Mouse (Mus musculus) cerebellum, adult 11-12 months (tissue): Measurements from ENCODE around the gene Ppme1.

Experiments used
- DNase-seq: peaks from one replicate; pipeline ENCODE4 v3.0.0; 2022

Gene Ppme1

DNA sequence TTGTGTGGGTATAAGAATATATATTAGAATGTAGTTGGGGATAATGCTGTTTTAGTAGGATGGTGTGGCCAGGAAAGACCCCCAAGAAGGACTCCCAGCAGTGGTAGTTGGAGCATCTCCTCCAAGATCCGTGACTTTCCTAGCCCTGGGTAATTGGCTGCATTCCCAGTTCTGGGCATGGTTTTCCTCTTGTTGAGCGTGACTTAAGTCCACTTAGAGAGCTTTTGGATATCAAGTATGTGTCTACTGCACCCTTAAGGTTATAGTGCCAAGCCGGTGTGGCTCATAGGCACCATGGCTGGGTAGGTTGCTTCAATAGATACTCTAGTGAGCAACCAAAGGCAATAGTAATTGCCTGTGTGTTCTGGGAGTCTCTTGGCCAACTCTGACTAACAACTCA, 48.4 kb downstream of the Ppme1 start:
- DNase-seq, result no peak

DNA sequence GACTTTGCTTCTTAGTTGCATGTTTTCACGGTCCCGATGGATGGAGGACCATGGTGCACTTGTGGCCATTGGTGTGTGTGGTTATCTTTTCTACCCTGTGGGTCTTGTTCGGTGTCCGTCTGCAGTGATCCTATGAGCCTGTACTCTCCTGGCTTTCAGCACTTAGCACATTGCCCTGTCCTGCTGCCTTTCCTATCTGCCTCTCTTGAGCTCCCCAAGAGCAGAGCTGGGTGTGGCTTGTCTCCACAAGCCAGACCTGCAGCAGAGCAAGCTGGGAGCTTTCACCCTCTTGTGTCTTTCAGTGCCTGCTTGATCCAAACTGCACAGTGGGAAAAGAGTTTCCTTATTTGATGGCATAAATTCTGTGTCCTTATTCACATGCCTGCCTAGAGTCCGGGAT, 54.6 kb downstream of the Ppme1 start:
- no peak for DNase-seq

DNA sequence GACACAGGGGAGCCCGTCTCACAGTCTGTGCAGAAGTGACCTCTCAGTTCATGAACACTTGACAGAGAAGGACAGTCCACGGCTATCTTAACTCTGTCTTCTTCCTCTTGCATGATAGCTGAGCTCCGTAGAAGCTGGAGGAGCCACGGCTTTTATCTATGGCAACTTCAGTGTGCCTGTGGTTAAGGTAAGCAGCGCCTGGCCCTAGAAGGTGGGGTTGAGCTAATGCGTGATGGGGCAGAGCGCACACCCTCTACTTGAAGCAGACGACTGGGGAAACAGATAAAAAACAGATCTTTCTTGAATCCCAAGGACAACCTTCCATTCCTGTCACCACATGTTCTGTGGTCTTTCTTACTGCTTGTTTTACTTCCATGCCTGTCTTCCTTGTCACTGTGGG, 55.2 kb downstream of the Ppme1 start:
- DNase-seq, result no peak

DNA sequence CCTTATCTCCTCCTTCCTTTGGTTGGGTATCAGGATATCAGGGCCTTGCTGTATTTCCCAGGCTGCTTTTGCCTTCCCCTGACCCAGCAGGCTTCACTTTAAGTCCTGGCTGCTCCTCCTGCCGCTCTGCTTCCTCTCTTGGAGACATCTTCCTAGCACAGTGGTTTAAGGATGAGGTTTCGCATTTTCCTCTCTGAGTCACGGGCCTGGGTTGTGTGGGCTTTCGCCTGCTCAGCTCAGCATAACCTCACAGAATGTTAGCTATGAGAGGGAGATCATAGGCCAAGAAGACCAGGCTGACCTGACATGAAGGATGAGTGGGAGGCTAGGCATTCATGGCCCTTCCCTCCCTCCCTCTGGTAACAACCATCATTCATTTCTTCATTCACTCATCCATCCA, 59.4 kb downstream of the Ppme1 start:
- no peak for DNase-seq

DNA sequence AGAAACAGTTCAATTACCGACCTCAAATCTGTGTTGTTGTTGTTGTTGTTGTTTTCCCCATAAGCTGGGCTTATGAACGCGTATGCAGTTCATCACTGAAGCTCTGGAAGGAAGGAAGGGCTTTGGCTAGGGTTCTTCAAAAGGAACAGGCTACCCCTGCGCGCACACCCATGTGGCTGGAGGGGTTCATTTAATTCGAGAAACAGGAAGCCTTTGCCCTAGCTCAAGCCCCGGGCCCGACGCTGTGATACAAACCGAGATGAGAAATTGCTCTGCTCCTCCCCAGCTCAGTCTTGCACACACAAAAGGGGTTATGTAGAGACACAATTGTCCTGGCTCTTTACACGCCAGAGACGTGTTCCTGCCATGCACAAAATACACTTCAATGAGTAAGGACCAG, 61.8 kb downstream of the Ppme1 start:
- DNase-seq, result no peak

DNA sequence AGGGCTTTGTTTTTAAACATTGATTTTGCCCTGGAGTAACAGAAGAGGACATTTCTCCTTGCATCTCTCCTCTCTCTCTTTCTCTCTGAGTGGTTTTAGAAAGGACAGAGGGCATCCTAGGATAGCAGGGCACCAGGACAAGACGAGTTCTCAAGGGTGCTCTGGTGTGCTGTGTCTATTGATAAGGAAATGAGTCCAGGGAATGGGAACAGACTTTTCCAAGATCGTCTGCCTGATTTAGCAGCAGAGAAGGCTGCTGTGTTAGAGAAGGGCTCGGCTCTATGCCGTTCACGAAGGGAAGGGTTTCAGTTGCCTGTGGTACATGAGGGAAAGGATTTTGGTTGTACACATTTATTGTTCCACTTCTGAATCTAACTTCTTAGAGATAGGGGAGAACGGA, 62.4 kb downstream of the Ppme1 start:
- DNase-seq, result no peak

DNA sequence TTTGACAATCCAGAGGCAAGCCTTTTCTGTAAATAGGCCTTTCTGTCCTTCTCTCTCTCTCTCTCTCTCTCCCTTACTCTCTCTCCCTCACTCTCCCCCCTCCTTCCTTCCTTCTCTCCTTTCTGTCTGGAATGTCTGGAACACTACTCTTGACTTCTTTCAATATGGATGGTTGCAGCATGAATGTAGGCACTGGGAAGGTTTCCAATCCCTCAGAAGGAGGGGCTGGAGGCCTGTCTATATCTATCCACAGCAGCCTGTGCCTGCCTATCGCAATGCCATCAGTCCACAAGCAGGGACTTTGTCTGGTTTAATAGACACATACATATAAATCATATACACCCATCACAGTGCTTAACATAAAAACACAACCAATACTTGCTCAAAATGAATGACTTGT, 62.9 kb downstream of the Ppme1 start:
- no peak for DNase-seq

DNA sequence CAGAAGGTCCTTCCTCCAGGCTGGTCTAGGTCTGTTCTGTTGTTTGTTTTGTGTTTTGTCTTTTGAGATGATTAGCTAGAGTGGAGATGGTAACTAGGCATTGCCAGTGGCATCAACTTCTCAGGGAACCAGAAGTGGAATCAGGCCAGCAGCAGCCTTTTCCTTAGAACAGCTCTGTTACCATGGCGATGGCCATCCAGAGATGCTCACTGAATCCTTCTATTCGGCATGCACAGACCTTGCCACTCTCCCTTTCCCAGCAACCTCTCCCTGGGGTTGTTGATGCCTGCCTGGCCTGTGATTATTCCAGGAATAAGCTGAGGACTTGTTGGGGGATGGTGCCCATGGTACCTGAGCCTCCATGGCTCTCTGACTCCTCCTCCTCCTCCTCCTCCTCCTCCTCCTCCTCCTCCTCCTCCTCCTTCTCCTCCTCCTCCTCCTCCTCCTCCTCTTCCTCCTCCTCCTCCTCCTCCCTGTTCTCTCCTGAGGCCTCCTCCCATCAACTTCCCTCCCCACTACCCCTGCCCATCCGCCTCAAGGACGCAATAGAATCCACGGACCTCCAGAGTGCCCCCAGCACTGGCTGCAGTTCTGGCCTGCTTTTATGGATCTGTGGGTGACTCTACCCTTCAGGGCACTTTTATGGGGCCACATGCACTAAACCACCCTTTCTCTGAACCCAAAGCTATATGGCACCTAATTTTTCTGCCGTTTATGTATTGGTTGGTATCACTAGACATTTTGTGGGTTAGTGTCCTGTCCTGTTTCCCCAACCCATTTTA, 64.0 kb downstream of the Ppme1 start:
- DNase-seq, result no peak

DNA sequence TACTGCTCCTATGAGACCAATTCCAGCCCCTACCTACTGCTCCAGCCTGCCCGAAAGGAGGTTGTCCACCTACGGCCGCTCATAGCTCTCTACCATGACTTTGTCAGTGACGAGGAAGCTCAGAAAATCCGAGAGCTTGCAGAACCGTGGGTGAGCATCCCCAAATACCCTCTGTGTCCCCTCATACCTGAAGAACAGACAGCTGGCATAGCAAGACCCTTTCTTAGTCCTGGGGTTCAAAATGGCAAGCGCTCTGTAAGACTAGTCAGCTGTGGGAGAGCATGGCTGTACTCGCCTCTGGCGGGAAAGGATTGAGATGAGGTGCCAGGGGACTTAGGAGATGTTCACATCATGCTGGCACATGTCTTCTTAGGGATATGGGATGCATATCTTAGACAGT, 66.2 kb downstream of the Ppme1 start:
- DNase-seq, result no peak

DNA sequence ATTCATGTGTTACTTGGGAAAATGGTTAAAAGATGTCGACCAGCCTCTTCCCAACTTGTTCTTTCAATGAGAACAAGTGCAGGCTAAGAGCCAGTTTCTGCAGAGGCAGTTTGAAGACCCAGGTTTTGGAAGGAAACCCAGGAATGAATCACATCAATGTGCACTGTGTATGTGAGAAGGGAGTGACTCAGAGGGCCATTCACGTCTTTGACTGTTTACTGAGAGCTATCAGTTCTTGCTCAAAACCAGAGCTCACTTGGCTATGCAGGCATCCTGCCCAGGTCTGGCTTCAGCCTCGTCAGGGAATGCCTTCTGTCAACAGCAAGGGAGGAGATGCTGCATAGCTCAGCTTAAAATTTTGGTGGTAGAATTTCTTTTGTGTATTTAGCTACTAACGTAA, 69.8 kb downstream of the Ppme1 start:
- no peak for DNase-seq

DNA sequence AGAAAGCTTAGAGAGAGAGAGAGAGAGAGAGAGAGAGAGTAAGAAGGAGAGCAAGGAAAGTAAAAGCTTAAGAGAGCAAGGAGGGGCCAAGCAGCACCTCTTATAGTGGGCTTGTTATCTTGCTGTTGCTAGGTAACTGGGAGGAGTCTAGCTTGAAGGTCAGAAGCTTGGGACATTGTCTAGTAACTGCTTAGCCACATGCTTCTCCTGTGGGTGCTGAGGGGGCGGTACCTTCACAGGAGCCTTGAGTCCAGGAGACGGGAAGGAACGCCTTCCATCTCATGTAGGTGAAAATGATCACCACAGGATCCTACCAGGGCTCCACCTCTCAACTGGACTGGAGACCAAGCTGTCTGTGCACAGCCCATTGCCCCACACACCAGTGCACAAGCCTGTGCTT, 70.7 kb downstream of the Ppme1 start:
- no peak for DNase-seq

DNA sequence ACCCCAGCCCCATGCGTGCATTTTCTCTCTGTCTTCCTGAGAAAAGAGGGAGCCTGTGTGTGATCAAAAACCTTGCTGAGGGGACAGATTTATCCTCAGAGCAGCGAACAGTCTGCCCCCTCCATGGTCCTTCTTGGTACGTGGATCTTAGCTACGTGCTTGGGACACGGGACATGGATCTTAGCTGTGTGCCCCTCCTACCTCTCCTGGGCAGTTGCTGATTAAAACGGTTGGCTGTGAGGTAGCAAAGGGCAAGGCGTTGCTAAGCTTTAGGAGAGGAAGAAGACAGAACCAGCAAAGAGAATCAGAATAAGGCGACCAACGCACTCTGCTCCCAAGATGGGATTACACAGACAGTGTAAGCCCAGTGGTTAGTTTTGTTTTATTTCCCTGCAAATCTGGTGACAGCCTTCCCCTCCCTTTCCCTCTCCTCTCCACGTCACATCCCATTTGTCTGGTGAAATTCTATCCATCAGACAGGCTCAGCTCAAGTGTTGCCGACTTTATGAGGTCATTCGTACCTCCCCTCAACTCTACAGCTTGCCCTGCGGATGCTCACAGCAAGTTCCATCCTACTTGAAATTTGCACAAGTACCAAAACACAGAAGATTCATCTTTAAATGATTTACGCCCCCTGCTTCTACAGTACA, 73.1 kb downstream of the Ppme1 start:
- no peak for DNase-seq

DNA sequence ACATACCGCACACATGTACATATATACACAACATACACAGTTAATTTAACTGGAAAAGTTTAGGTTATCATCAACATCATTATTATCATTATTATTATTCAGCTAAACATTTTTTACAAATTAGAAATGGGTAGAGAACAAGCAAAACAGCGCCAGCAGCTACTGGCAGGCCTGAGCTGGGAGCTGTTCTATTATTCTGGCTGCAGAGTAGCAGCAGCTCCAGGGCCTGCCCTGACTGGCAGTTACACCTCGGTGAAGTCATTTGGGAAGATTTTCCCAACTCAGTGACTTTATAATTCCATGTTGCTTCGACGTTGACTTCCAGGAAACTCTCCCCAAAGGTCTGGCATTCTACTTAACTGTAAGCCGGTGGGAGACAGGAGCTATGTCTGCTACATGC, 75.4 kb downstream of the Ppme1 start:
- DNase-seq, result no peak

DNA sequence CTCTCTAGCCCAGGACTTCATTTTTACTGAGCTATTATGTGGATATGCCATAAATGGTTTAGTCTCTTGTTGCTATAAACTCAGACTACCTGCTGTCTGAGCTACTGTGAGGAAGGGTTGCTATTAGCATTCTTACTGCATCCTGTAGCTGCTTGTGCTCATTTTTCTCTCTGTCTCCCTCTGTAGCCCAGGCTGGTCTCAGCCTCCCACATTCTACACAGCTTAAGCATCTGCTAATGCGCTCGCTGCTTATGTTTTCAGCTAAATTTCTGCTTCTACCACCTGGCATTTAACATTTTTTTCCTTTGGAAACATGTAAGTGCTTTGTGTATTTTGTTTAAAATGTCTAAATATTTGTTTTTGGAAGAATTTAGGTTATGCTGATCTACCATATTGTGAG, 76.4 kb downstream of the Ppme1 start:
- DNase-seq, result no peak

DNA sequence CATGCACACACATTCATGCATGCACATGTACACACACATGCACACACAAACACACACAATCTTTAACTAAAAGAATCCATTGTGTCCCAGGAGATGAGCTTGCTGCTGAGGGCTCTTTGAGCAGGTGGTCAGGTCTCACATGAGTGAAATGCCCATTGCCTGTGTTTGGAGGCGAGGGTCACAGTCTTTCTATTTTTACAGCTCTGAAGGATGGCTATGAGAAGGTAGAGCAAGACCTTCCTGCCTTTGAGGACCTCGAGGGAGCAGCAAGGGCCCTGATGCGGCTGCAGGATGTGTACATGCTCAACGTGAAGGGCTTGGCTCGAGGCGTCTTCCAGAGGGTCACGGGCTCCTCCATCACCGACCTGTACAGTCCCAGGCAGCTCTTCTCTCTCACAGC, 78.6 kb downstream of the Ppme1 start:
- DNase-seq, result no peak

DNA sequence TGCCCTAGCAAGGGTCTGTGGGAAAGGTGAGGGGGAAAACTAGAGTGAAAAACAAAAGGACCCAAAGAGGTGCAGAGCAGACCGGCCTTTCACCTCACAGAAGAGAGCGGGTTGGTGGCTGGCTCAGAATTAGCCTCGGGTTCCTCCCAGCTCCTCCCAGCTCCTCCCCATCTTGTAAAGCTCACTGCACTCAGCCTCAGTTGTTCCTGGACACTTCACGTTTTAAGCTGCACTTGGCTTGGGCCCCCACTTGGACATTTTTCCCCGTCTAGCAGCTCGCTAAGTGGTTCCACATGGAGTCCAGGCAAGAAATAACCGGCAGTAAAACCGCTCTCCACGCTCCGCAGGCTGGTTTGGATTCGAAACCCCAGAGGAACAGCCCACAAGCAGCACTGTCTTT, 83.5 kb downstream of the Ppme1 start:
- no peak for DNase-seq

DNA sequence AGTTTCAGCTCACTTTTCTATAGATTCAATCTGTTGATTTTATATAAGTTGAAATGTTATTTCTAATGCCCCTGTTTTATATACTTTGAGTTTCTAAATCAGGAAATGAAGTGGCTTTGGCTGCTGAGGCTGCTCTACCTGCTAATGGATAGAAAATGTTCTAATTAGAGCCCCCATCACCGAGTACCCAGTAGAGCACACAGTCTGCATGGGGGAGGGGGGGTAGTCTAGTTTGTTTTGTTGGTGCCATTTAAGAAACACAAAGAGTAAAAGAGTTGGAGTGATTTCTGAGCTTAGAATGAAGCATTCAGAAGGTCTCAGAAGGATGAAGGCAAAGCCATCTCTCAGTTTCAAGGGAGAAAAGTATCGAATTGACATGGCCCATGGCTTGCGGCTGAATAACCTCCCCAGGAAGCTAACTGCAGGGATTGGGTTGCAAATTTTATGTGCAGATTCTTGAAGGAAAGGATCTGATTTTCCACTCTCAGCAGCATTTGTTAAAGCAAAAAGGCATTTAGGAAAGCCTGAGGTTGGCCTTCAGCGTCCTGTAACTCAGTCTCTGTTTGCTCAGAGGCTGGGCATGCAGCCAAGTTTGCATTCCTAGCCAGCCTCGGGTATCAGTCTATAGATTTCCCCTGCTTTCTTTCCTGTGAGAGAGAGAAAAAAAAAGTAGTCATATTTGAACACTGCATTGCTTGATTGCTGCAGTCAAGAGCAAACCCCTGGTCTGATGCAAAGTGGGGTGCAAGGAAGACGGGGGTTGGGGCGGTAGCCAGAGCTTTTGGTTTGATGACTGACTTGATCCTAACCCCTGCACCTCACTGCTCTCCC, 84.1 kb downstream of the Ppme1 start:
- DNase-seq, result no peak

DNA sequence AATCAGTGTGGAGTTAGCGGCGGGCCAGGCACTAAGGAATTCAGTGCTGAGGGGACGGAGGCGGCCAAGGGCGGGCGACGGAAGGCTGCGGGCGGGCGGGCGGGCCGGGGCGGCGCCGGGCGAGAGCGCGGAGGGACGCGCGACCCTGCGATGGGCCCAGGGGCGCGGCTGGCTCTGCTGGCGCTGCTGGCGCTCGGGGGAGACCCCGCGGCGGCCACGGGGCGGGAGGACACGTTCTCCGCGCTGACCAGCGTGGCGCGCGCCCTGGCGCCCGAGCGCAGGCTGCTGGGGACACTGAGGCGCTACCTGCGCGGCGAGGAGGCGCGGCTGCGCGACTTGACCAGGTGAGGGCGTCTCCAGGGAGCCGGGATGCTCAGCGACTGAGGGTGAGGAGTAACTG, 86.7 kb downstream of the Ppme1 start, which contains the start of gene P4ha3:
P4ha3 (plus strand) TSS at position 138 of the 400 bp plus-strand sequence.
- no peak for DNase-seq

DNA sequence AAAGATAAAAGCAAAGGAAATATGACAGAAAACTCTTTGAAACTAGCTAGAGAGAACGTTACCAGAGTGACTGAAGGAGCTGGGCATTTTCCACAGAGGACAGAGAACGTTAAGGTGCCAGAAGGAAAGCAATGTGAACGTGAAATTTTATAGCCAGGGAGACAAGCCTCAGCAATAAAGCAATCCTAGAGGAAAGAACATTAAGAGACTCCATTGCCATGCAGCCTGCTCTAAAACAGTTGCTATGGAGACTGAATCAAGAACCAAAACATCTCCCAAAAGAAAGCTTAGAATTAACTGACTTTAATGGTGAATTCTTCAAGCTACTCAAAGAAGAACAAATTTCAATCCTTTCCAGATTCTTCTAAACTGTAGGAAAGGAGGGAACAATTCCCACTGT, 88.8 kb downstream of the Ppme1 start:
- no peak for DNase-seq

DNA sequence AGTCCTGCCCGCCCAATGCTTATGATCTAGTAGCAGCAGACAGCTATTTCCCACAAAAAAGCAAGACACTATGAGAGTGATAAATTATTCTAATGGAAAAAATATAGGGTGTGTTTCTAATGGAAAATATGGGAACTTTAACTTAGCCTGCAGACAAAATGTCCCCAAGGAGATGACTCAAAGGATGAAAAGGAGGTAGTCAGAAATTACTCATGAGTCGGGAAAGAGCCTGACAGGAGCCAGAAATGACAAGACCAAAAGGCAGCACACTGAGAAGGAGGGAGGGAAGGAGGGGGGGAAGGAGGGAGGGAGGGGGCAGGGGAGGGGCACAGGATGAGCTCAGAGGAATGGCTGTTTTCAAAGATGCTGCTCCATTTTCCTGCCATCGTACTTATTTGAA, 90.5 kb downstream of the Ppme1 start:
- DNase-seq, result no peak

DNA sequence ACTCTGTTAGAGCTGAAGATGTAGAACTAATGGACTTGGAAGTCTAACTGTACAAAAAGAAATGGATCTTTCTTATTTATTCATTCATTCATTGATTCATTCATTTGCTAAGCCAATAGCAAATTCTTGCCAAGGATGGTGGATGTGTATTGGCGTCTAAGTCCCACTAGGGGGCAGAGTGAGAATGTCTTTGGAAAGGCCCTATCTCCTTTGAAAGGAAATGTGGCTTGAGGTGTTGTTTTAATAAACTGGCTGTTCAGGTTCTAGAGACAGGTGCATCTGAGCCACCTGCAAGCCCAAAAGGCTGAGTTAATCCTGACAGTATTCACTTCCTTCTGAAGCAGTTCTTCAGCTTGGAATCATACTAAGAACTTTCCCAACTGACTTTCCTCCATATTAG, 92.3 kb downstream of the Ppme1 start:
- no peak for DNase-seq
